Mouse (Mus musculus): ENCODE measurements around the gene Smg8.
"Not testable (repeated sequence)": the region's sequence is repeated elsewhere in the genome, so short reads cannot be mapped to it uniquely, and the experiment has no call there.

The Smg8 gene

GRCm38 (mm10) chr11:87086290-87086984, at the start of gene Smg8:
Gene Smg8, minus strand, starts transcription at chr11:87086774.
- DNase-seq (ENCODE audit: low spot score in 2 of 2) = peak; percentile 63 to 74

- no peak for DNase-seq (ENCODE audit: low spot score in 2 of 2)
These were observed 49.7 kb upstream of the Smg8 start for GRCm38 (mm10) chr11:87136233-87136632.

GRCm38 (mm10) chr11:87126824-87127816, 40.5 kb upstream of the Smg8 start, which contains the start of gene Trim37:
Gene Trim37, plus strand, starts transcription at chr11:87127077.
- DNase-seq (ENCODE audit: low spot score in 2 of 2) = peak; percentile 69 to 74

- no peak for DNase-seq (ENCODE audit: low spot score in 2 of 2)
These were observed 39.8 kb upstream of the Smg8 start for GRCm38 (mm10) chr11:87126281-87126823.

- DNase-seq (ENCODE audit: low spot score in 2 of 2) = no peak
These were observed 39.0 kb upstream of the Smg8 start for GRCm38 (mm10) chr11:87125562-87125961.

GRCm38 (mm10) chr11:87121864-87122263, 35.3 kb upstream of the Smg8 start:
- DNase-seq (ENCODE audit: low spot score in 2 of 2) = no peak

- no peak for DNase-seq (ENCODE audit: low spot score in 2 of 2)
These were observed 23.8 kb upstream of the Smg8 start for GRCm38 (mm10) chr11:87110172-87110909.

GRCm38 (mm10) chr11:87109519-87110171, 23.1 kb upstream of the Smg8 start:
- peak in 1 of 2 experiments; percentile 10 for DNase-seq (ENCODE audit: low spot score in 2 of 2)

- peak; percentile 93 for DNase-seq (ENCODE audit: low spot score in 2 of 2)
These were observed 22.4 kb upstream of the Smg8 start, which contains the start of gene Ska2 for GRCm38 (mm10) chr11:87108755-87109518. Gene Ska2, plus strand, starts transcription at chr11:87109234.

- DNase-seq (ENCODE audit: low spot score in 2 of 2) = no peak
These were observed 21.8 kb upstream of the Smg8 start, which contains the start of gene Prr11 for GRCm38 (mm10) chr11:87108409-87108754. Gene Prr11, minus strand, starts transcription at chr11:87108708.

- DNase-seq (ENCODE audit: low spot score in 2 of 2) = no peak
These were observed 568 bp upstream of the Smg8 start for GRCm38 (mm10) chr11:87087142-87087541.

- no peak for DNase-seq (ENCODE audit: low spot score in 2 of 2)
These were observed 1.1 kb downstream of the Smg8 start for GRCm38 (mm10) chr11:87085461-87085860.

GRCm38 (mm10) chr11:87083712-87084111, 2.9 kb downstream of the Smg8 start:
- no peak for DNase-seq (ENCODE audit: low spot score in 2 of 2)

GRCm38 (mm10) chr11:87073866-87074440, 12.6 kb downstream of the Smg8 start, which contains the start of gene Gdpd1:
Gene Gdpd1, minus strand, starts transcription at chr11:87074062.
- DNase-seq (ENCODE audit: low spot score in 2 of 2) = peak; percentile 69 to 76

- DNase-seq (ENCODE audit: low spot score in 2 of 2) = peak; percentile 20 to 36
These were observed 13.2 kb downstream of the Smg8 start for GRCm38 (mm10) chr11:87073343-87073865.

- no peak for DNase-seq (ENCODE audit: low spot score in 2 of 2)
These were observed 24.5 kb downstream of the Smg8 start for GRCm38 (mm10) chr11:87062087-87062486.

GRCm38 (mm10) chr11:87060410-87060809, 26.2 kb downstream of the Smg8 start:
- DNase-seq (ENCODE audit: low spot score in 2 of 2) = no peak

- no peak for DNase-seq (ENCODE audit: low spot score in 2 of 2)
These were observed 30.3 kb downstream of the Smg8 start for GRCm38 (mm10) chr11:87056286-87056685.

GRCm38 (mm10) chr11:87048900-87049299, 37.7 kb downstream of the Smg8 start:
- not testable (repeated sequence) for DNase-seq (ENCODE audit: low spot score in 2 of 2)
